Mouse (Mus musculus) erythroblast, embryonic 14.5 days (primary cell): ENCODE results near the gene Klc4.

Source experiments
- GATA1 ChIP-seq: IDR thresholded peaks from 2 replicates; pipeline ENCODE4 v1.6.1; 2012; ENCODE audit warnings: low read length, inconsistent platforms, mixed read lengths
- TAL1 ChIP-seq: IDR thresholded peaks from 3 replicates; pipeline ENCODE4 v1.6.1; 2012; ENCODE audit warnings: low read length, inconsistent platforms, mixed read lengths

- TF ChIP-seq GATA1 (no peak), TAL1 (no peak)
Measured at GRCm38 (mm10) chr17:46602212-46602611, 43.6 kb downstream of the Klc4 start.
